Comparison of ENCODE assay signal across 8 mouse cellular contexts in genomic region chr8:84773304-84773703, GRCm38 (mm10). TPM values are rescaled to one million over a fixed set of nuclear protein-coding genes. Genes with fewer than 3 reads are reported as not detected.
DNase-seq lines count a peak whose midpoint lies in the region; ATAC-seq and TF ChIP-seq lines count a peak whose summit lies in the region.

No protein-coding gene starts in this region.

- TF ChIP-seq CTCF in liver, adult 2 months (IDR thresholded peaks at IDR 0.05; ENCODE audit: low read depth, low read length) = no peak

- H3K4me2 ChIP-seq in liver, embryonic 11.5 days = no peak overlapping the region
- peak overlapping the region; percentile 38 for H3K4me2 ChIP-seq in embryonic facial prominence, embryonic 11.5 days (ENCODE audit: low read depth, low read length)
- H3K4me2 ChIP-seq in hindbrain, embryonic 15.5 days = peak overlapping the region; percentile 48
- H3K4me2 ChIP-seq in neural tube, embryonic 13.5 days = peak overlapping the region; percentile 55

- H3K36me3 ChIP-seq in liver, adult 2 months (ENCODE audit: control insufficient read depth, insufficient read depth, low read length) = no peaks in the 10 kb centered on the region
- H3K36me3 ChIP-seq in liver, embryonic 11.5 days (ENCODE audit: control insufficient read depth, insufficient read depth, low read length) = no peaks in the 10 kb centered on the region
- no peaks in the 10 kb centered on the region for H3K36me3 ChIP-seq in embryonic facial prominence, embryonic 11.5 days (replicated peaks; ENCODE audit: control insufficient read depth, insufficient read depth, low read depth, low read length)
- no peaks in the 10 kb centered on the region for H3K36me3 ChIP-seq in hindbrain, embryonic 15.5 days
- no peaks in the 10 kb centered on the region for H3K36me3 ChIP-seq in neural tube, embryonic 13.5 days

- no peak for ATAC-seq in liver, embryonic 11.5 days (replicated peaks; ENCODE audit: low FRiP score)
- no peak for ATAC-seq in embryonic facial prominence, embryonic 11.5 days (replicated peaks; ENCODE audit: insufficient number of reproducible peaks, low FRiP score, low TSS enrichment, low read depth)
- no peak for ATAC-seq in hindbrain, embryonic 15.5 days (ENCODE audit: low FRiP score, low read depth)
- no peak for ATAC-seq in neural tube, embryonic 13.5 days (ENCODE audit: low read depth)

- peaks cover 49% of the 10 kb centered on the region for H3K4me1 ChIP-seq in liver, adult 2 months (ENCODE audit: control insufficient read depth, insufficient read depth, low read length)
- peaks cover 6% of the 10 kb centered on the region; the same call in 1 of the 2 replicates for H3K4me1 ChIP-seq in liver, embryonic 11.5 days (replicated peaks; ENCODE audit: control insufficient read depth, insufficient read depth, low read length)
- peaks cover 5% of the 10 kb centered on the region; the same call in 1 of the 2 replicates for H3K4me1 ChIP-seq in embryonic facial prominence, embryonic 11.5 days (ENCODE audit: control insufficient read depth, insufficient read depth, low read length)
- H3K4me1 ChIP-seq in hindbrain, embryonic 15.5 days (replicated peaks) = peaks cover 52% of the 10 kb centered on the region
- peaks cover 71% of the 10 kb centered on the region for H3K4me1 ChIP-seq in neural tube, embryonic 13.5 days (replicated peaks)

- 24% methylated on average over 9 of the region's 9 CpGs for WGBS in liver, adult 2 months
- 4% methylated on average over 9 of the region's 9 CpGs for WGBS in liver, embryonic 11.5 days
- WGBS in embryonic facial prominence, embryonic 11.5 days = 2% methylated on average over 9 of the region's 9 CpGs
- under 1% methylated on average over 9 of the region's 9 CpGs for WGBS in hindbrain, embryonic 15.5 days
- WGBS in neural tube, embryonic 13.5 days = under 1% methylated on average over 9 of the region's 9 CpGs

- no peak for DNase-seq in liver, adult 2 months (ENCODE audit: extremely low read depth, low read depth, low spot score)
- DNase-seq in liver, embryonic 11.5 days (ENCODE audit: low spot score) = no peak
- no peak for DNase-seq in embryonic facial prominence, embryonic 11.5 days (ENCODE audit: low spot score)
- DNase-seq in right cerebral cortex, postnatal 25 days = no peak
- DNase-seq in left cerebral cortex, adult 8-10 months (ENCODE audit: low spot score in 2 of 2) = no peak
- DNase-seq in layer of hippocampus, adult 9-11 months = no peak

- no peak overlapping the region for H3K4me3 ChIP-seq in liver, adult 2 months (ENCODE audit: insufficient read depth, low read depth, low read length)
- H3K4me3 ChIP-seq in liver, embryonic 11.5 days (ENCODE audit: low read depth, low read length) = no peak overlapping the region
- H3K4me3 ChIP-seq in embryonic facial prominence, embryonic 11.5 days (ENCODE audit: low read depth, low read length) = no peak overlapping the region
- peak overlapping the region; percentile 36 for H3K4me3 ChIP-seq in hindbrain, embryonic 15.5 days
- peak overlapping the region; percentile 31 for H3K4me3 ChIP-seq in neural tube, embryonic 13.5 days

- H3K79me2 ChIP-seq in liver, adult 2 months (ENCODE audit: control insufficient read depth, insufficient read depth, low read length) = peaks cover 24% of the 10 kb centered on the region

- no peaks in the 10 kb centered on the region for H3K27me3 ChIP-seq in liver, adult 2 months (ENCODE audit: control insufficient read depth, insufficient read depth, low read length)
- peaks cover 95% of the 10 kb centered on the region for H3K27me3 ChIP-seq in liver, embryonic 11.5 days (replicated peaks; ENCODE audit: control insufficient read depth, insufficient read depth, low read length)
- peaks cover 82% of the 10 kb centered on the region for H3K27me3 ChIP-seq in embryonic facial prominence, embryonic 11.5 days (ENCODE audit: control insufficient read depth, insufficient read depth, low read length)
- H3K27me3 ChIP-seq in hindbrain, embryonic 15.5 days = peaks cover 65% of the 10 kb centered on the region
- peaks cover 90% of the 10 kb centered on the region for H3K27me3 ChIP-seq in neural tube, embryonic 13.5 days

- peak overlapping the region; percentile 39 for H3K27ac ChIP-seq in liver, adult 2 months (replicated peaks; ENCODE audit: insufficient read depth, low read depth, low read length)
- H3K27ac ChIP-seq in liver, embryonic 11.5 days (ENCODE audit: low read depth, low read length) = no peak overlapping the region
- H3K27ac ChIP-seq in embryonic facial prominence, embryonic 11.5 days (replicated peaks; ENCODE audit: low read depth, low read length) = no peak overlapping the region
- H3K27ac ChIP-seq in hindbrain, embryonic 15.5 days (replicated peaks) = peak overlapping the region; percentile 83
- peak overlapping the region; percentile 93 for H3K27ac ChIP-seq in neural tube, embryonic 13.5 days (replicated peaks)

- no peaks in the 10 kb centered on the region for H3K9me3 ChIP-seq in liver, embryonic 11.5 days (ENCODE audit: control insufficient read depth, low read length)
- no peaks in the 10 kb centered on the region for H3K9me3 ChIP-seq in embryonic facial prominence, embryonic 11.5 days (replicated peaks; ENCODE audit: control insufficient read depth, low read length)
- no peaks in the 10 kb centered on the region for H3K9me3 ChIP-seq in hindbrain, embryonic 15.5 days
- H3K9me3 ChIP-seq in neural tube, embryonic 13.5 days = no peaks in the 10 kb centered on the region

- H3K9ac ChIP-seq in liver, adult 2 months (ENCODE audit: low read depth, low read length) = no peak overlapping the region
- H3K9ac ChIP-seq in liver, embryonic 11.5 days (ENCODE audit: low read depth, low read length) = no peak overlapping the region
- no peak overlapping the region for H3K9ac ChIP-seq in embryonic facial prominence, embryonic 11.5 days (replicated peaks; ENCODE audit: low read length)
- peak overlapping the region; percentile 37; the same call in 1 of the 2 replicates for H3K9ac ChIP-seq in hindbrain, embryonic 15.5 days
- peak overlapping the region; percentile 66 for H3K9ac ChIP-seq in neural tube, embryonic 13.5 days

- no peak for TF ChIP-seq POLR2A in liver, adult 2 months (IDR thresholded peaks at IDR 0.05; ENCODE audit: extremely low read depth, insufficient read depth, low read length)

RNA-seq across cellular contexts. Expression of gene Nfix, which starts 26.8 kb away (rescaled TPM):
- 20.7 and 27.5 TPM in 2 replicates for total RNA-seq in liver, adult 2 months (2014; rRNA removed)
- polyA plus RNA-seq in liver, adult 2 months (2012; rRNA removed) = 32.9 and 34.4 TPM in 2 replicates
- 5.0 and 7.1 TPM in 2 replicates for polyA plus RNA-seq in liver, embryonic 11.5 days (2014; fragmentation: Nextera tagmentation; extraction: Ambion mirVana)
- 5.9 and 6.8 TPM in 2 replicates for polyA plus RNA-seq in embryonic facial prominence, embryonic 11.5 days (2014; fragmentation: Nextera tagmentation; extraction: Ambion mirVana)
- 71.2 and 87.6 TPM in 2 replicates for polyA plus RNA-seq in hindbrain, embryonic 15.5 days (2015; fragmentation: Nextera tagmentation; extraction: Ambion mirVana)
- 28.7 and 34.4 TPM in 2 replicates for polyA plus RNA-seq in neural tube, embryonic 13.5 days (2015; fragmentation: Nextera tagmentation; extraction: Ambion mirVana)
- total RNA-seq in left cerebral cortex, adult 8-10 months (2022) = 100 to 1,000 TPM; 352 to 438 (median 370) TPM

RNA-seq across cellular contexts. Expression of gene Dand5, which starts 49.3 kb away (rescaled TPM):
- 0.94 and 1.8 TPM in 2 replicates for total RNA-seq in liver, adult 2 months (2014; rRNA removed)
- 2.0 and 2.6 TPM in 2 replicates for polyA plus RNA-seq in liver, adult 2 months (2012; rRNA removed)
- 4.5 and 4.9 TPM in 2 replicates for polyA plus RNA-seq in liver, embryonic 11.5 days (2014; fragmentation: Nextera tagmentation; extraction: Ambion mirVana)
- polyA plus RNA-seq in embryonic facial prominence, embryonic 11.5 days (2014; fragmentation: Nextera tagmentation; extraction: Ambion mirVana) = 3.6 and 3.8 TPM in 2 replicates
- 14.0 and 15.1 TPM in 2 replicates for polyA plus RNA-seq in hindbrain, embryonic 15.5 days (2015; fragmentation: Nextera tagmentation; extraction: Ambion mirVana)
- polyA plus RNA-seq in neural tube, embryonic 13.5 days (2015; fragmentation: Nextera tagmentation; extraction: Ambion mirVana) = 12.3 and 12.8 TPM in 2 replicates
- total RNA-seq in left cerebral cortex, adult 8-10 months (2022) = 1 to 10 TPM; 8.4 to 9.7 (median 8.9) TPM

RNA-seq across cellular contexts. Expression of gene G430095P16Rik, which starts 50.5 kb away (rescaled TPM):
- total RNA-seq in liver, adult 2 months (2014; rRNA removed) = not detected in 2 replicates
- polyA plus RNA-seq in liver, adult 2 months (2012; rRNA removed) = 0.19 TPM in 1 of 2 replicates, not detected in the other
- 11.8 and 12.3 TPM in 2 replicates for polyA plus RNA-seq in liver, embryonic 11.5 days (2014; fragmentation: Nextera tagmentation; extraction: Ambion mirVana)
- polyA plus RNA-seq in embryonic facial prominence, embryonic 11.5 days (2014; fragmentation: Nextera tagmentation; extraction: Ambion mirVana) = 3.6 and 5.7 TPM in 2 replicates
- polyA plus RNA-seq in hindbrain, embryonic 15.5 days (2015; fragmentation: Nextera tagmentation; extraction: Ambion mirVana) = 1.2 and 1.7 TPM in 2 replicates
- 1.4 and 2.2 TPM in 2 replicates for polyA plus RNA-seq in neural tube, embryonic 13.5 days (2015; fragmentation: Nextera tagmentation; extraction: Ambion mirVana)
- total RNA-seq in left cerebral cortex, adult 8-10 months (2022) = under 1 TPM in 1 of 4 experiments, not detected in 3; 0.55 TPM

RNA-seq across cellular contexts. Expression of gene Gadd45gip1, which starts 58.0 kb away (rescaled TPM):
- total RNA-seq in liver, adult 2 months (2014; rRNA removed) = 26.7 and 28.1 TPM in 2 replicates
- 29.8 and 34.2 TPM in 2 replicates for polyA plus RNA-seq in liver, adult 2 months (2012; rRNA removed)
- 87.8 and 90.6 TPM in 2 replicates for polyA plus RNA-seq in liver, embryonic 11.5 days (2014; fragmentation: Nextera tagmentation; extraction: Ambion mirVana)
- 41.5 and 42.3 TPM in 2 replicates for polyA plus RNA-seq in embryonic facial prominence, embryonic 11.5 days (2014; fragmentation: Nextera tagmentation; extraction: Ambion mirVana)
- polyA plus RNA-seq in hindbrain, embryonic 15.5 days (2015; fragmentation: Nextera tagmentation; extraction: Ambion mirVana) = 39.7 and 40.6 TPM in 2 replicates
- 35.1 and 39.8 TPM in 2 replicates for polyA plus RNA-seq in neural tube, embryonic 13.5 days (2015; fragmentation: Nextera tagmentation; extraction: Ambion mirVana)
- total RNA-seq in left cerebral cortex, adult 8-10 months (2022) = 10 to 100 TPM; 23.3 to 28.4 (median 24.7) TPM

Comparison
In these comparisons a context has a peak if more than half of its experiments do, and no peak if none do; other contexts are left out.
1. H3K27ac ChIP-seq: peak in liver, adult 2 months (single experiment), hindbrain, embryonic 15.5 days (single experiment) and neural tube, embryonic 13.5 days (single experiment); none in liver, embryonic 11.5 days (single experiment) and embryonic facial prominence, embryonic 11.5 days (single experiment).
2. H3K4me3 ChIP-seq: peak in hindbrain, embryonic 15.5 days (single experiment) and neural tube, embryonic 13.5 days (single experiment); none in liver, adult 2 months (single experiment), liver, embryonic 11.5 days (single experiment) and embryonic facial prominence, embryonic 11.5 days (single experiment).
3. H3K9ac ChIP-seq: peak in hindbrain, embryonic 15.5 days (single experiment) and neural tube, embryonic 13.5 days (single experiment); none in liver, adult 2 months (single experiment), liver, embryonic 11.5 days (single experiment) and embryonic facial prominence, embryonic 11.5 days (single experiment).